Mouse (Mus musculus): Measurements from ENCODE around the gene Nfkbie. TPM values are rescaled to one million over a fixed set of nuclear protein-coding genes. Genes with fewer than 3 reads are reported as not detected.

The Nfkbie gene
- total and polyA plus RNA-seq, 3 experiments = 78.7 to 136 (median 90.0) TPM

DNA sequence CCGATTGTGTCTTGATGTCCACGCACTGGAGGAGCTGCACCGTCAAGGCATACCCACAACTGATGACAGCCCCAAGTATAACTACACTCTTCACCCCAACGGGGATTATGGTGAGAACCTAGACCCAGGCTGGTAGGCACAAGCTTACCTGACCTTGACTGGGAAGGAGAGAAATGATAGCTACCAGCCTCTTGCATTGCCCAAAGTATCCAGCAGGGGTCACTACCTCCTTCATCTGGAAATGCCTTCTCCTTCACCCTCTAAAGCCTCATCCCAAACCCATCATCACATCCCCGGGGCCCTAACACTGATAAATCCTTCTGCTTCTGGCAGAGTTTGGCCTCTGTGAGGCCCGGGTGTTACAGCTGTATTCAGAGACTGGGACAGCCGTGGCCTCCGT, 39.0 kb upstream of the Nfkbie start:
- H3K9ac ChIP-seq (ENCODE audit: insufficient read depth, low read depth) = no peak overlapping the region
- H3K4me1 ChIP-seq (ENCODE audit: control insufficient read depth in 1 of 2, insufficient read depth in 2 of 2) = no peaks in the 10 kb centered on the region
- H3K9me3 ChIP-seq (replicated peaks; ENCODE audit: low read length) = no peaks in the 10 kb centered on the region
- peak; percentile 66 for DNase-seq (ENCODE audit: extremely low read depth)
- dilution Hi-C loops (cut with MboI; ENCODE audit: extremely low pct_ligation_motif_present, extremely low pct_unique_long_range_greater_than_20kb, low sequenced_read_pairs) = no loop called here
- no peak overlapping the region for H3K27ac ChIP-seq (ENCODE audit: insufficient read depth, low read depth)
- peaks cover 55 to 89% of the 10 kb centered on the region in 2 experiments for H3K36me3 ChIP-seq (replicated peaks in 1 of 2; ENCODE audit: control insufficient read depth in 1 of 2, insufficient read depth in 1 of 2, low read length in 1 of 2)
- TF ChIP-seq RCOR1 (conservative IDR thresholded peaks at IDR 0.05; ENCODE audit: low read depth, low read length) (no peak), HCFC1 (IDR thresholded peaks at IDR 0.05; ENCODE audit: low read depth, low read length) (no peak), RAD21 (IDR thresholded peaks at IDR 0.05; ENCODE audit: low read depth, low read length) (peak; percentile 76), CHD2 (IDR thresholded peaks at IDR 0.05; ENCODE audit: low read length) (no peak), CTCF (conservative IDR thresholded peaks at IDR 0.05 in 1 of 2, IDR thresholded peaks at IDR 0.05 in 1 of 2; ENCODE audit: low read depth in 2 of 2, low read length in 2 of 2) (peak; percentile 89 to 99), PAX5 (IDR thresholded peaks at IDR 0.05; ENCODE audit: low read length) (no peak), SMC3 (IDR thresholded peaks at IDR 0.05; ENCODE audit: low read depth, low read length) (peak; percentile 88), ZKSCAN1 (IDR thresholded peaks at IDR 0.05; ENCODE audit: borderline replicate concordance, low read depth, low read length) (no peak), IRF4 (IDR thresholded peaks at IDR 0.05; ENCODE audit: low read depth, low read length) (0 out of 2 replicates have a peak, but pooled peaks have one; percentile 8), MYC (IDR thresholded peaks at IDR 0.05; ENCODE audit: low read depth, low read length) (no peak), MAX (IDR thresholded peaks at IDR 0.05; ENCODE audit: low read length) (no peak), E2F4 (IDR thresholded peaks at IDR 0.05; ENCODE audit: insufficient replicate concordance, low read depth, low read length) (no peak), SIN3A (IDR thresholded peaks at IDR 0.05; ENCODE audit: low read length) (no peak), ZC3H11A (IDR thresholded peaks at IDR 0.05; ENCODE audit: low read depth, low read length) (0 out of 2 replicates have a peak, but pooled peaks have one; percentile 16), MAZ (IDR thresholded peaks at IDR 0.05; ENCODE audit: low read depth, low read length) (no peak), MEF2A (IDR thresholded peaks at IDR 0.05; ENCODE audit: borderline replicate concordance, low read depth, low read length) (no peak)
- H3K79me2 ChIP-seq (replicated peaks; ENCODE audit: control insufficient read depth, extremely low read depth, insufficient read depth, poor library complexity, severe bottlenecking) = no peaks in the 10 kb centered on the region
- no peaks in the 10 kb centered on the region for H3K27me3 ChIP-seq (replicated peaks)
- H3K4me3 ChIP-seq (replicated peaks in 1 of 3; ENCODE audit: low read depth in 2 of 3, low read length in 2 of 3, poor library complexity in 1 of 3) = no peak overlapping the region
- H3K4me2 ChIP-seq (ENCODE audit: insufficient read depth, low read depth, poor library complexity, severe bottlenecking) = no peak overlapping the region
- in situ Hi-C loops (cut with MboI; ENCODE audit: low pct_ligation_motif_present, low pct_unique_long_range_greater_than_20kb, low sequenced_read_pairs) = loop anchor here (5.0 kb wide), 1 partner anchor 36 kb away; no protein-coding TSS in a partner anchor

DNA sequence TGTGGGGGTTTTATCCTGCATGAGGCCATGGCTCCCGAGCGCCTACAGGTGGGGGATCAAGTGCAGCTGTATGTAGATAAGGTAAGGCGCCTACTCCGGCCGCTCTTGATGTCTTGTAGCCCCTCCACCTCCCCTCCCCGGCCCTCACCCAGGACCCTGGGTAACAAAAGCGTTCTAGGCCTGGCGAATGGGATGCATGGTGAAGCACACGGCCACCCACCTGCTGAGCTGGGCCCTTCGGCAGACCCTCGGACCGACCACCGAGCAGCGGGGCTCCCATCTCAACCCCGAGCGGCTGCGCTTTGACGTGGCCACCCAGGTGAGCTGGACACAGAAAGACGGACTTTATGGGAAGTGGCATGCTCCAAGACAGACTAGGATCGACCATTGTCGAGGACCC, 38.4 kb upstream of the Nfkbie start:
- dilution Hi-C loops (cut with MboI; ENCODE audit: extremely low pct_ligation_motif_present, extremely low pct_unique_long_range_greater_than_20kb, low sequenced_read_pairs) = no loop called here
- Histone ChIP-seq H3K4me3 (replicated peaks in 1 of 3; ENCODE audit: low read depth in 2 of 3, low read length in 2 of 3, poor library complexity in 1 of 3) (no peak overlapping the region), H3K27ac (ENCODE audit: insufficient read depth, low read depth) (no peak overlapping the region), H3K9ac (ENCODE audit: insufficient read depth, low read depth) (no peak overlapping the region), H3K4me2 (ENCODE audit: insufficient read depth, low read depth, poor library complexity, severe bottlenecking) (no peak overlapping the region), H3K9me3 (replicated peaks; ENCODE audit: low read length) (no peaks in the 10 kb centered on the region), H3K36me3 (replicated peaks in 1 of 2; ENCODE audit: control insufficient read depth in 1 of 2, insufficient read depth in 1 of 2, low read length in 1 of 2) (peaks cover 55 to 84% of the 10 kb centered on the region in 2 experiments), H3K4me1 (ENCODE audit: control insufficient read depth in 1 of 2, insufficient read depth in 2 of 2) (no peaks in the 10 kb centered on the region), H3K79me2 (replicated peaks; ENCODE audit: control insufficient read depth, extremely low read depth, insufficient read depth, poor library complexity, severe bottlenecking) (no peaks in the 10 kb centered on the region), H3K27me3 (replicated peaks) (no peaks in the 10 kb centered on the region)
- in situ Hi-C loops (cut with MboI; ENCODE audit: low pct_ligation_motif_present, low pct_unique_long_range_greater_than_20kb, low sequenced_read_pairs) = loop anchor here (5.0 kb wide), 1 partner anchor 35 kb away; no protein-coding TSS in a partner anchor
- DNase-seq (ENCODE audit: extremely low read depth) = no peak
- TF ChIP-seq ZMIZ1 (IDR thresholded peaks at IDR 0.05; ENCODE audit: low read depth, low read length) (no peak), EP300 (IDR thresholded peaks at IDR 0.05; ENCODE audit: low read length) (no peak), ZC3H11A (IDR thresholded peaks at IDR 0.05; ENCODE audit: low read depth, low read length) (no peak), RAD21 (IDR thresholded peaks at IDR 0.05; ENCODE audit: low read depth, low read length) (no peak), JUND (conservative IDR thresholded peaks at IDR 0.05; ENCODE audit: low read depth, low read length) (no peak), BHLHE40 (IDR thresholded peaks at IDR 0.05; ENCODE audit: low read depth, low read length) (no peak), RCOR1 (conservative IDR thresholded peaks at IDR 0.05; ENCODE audit: low read depth, low read length) (no peak), CTCF (conservative IDR thresholded peaks at IDR 0.05 in 1 of 2, IDR thresholded peaks at IDR 0.05 in 1 of 2; ENCODE audit: low read depth in 2 of 2, low read length in 2 of 2) (no peak), ZKSCAN1 (IDR thresholded peaks at IDR 0.05; ENCODE audit: borderline replicate concordance, low read depth, low read length) (no peak), NELFE (IDR thresholded peaks at IDR 0.05; ENCODE audit: low read depth, low read length) (no peak), MXI1 (IDR thresholded peaks at IDR 0.05; ENCODE audit: low read depth, low read length) (no peak), POLR2A (IDR thresholded peaks at IDR 0.05; ENCODE audit: low read depth, low read length) (no peak), SIN3A (IDR thresholded peaks at IDR 0.05; ENCODE audit: low read length) (no peak), JUN (IDR thresholded peaks at IDR 0.05; ENCODE audit: insufficient read depth, low read depth, low read length) (no peak), TBP (conservative IDR thresholded peaks at IDR 0.05; ENCODE audit: low read depth, low read length) (no peak), USF1 (IDR thresholded peaks at IDR 0.05; ENCODE audit: low read depth, low read length) (no peak), KAT2A (IDR thresholded peaks at IDR 0.05; ENCODE audit: insufficient replicate concordance, low read length) (no peak)

Measured in CH12.LX (cell line).